Mouse (Mus musculus) lung, postnatal 0 days (tissue): ENCODE data around the gene Bnc2.

ENCODE experiments used
- CTCF ChIP-seq: IDR thresholded peaks from 2 replicates; pipeline ENCODE4 v1.5.1; 2016; ENCODE audit warnings: antibody characterized with exemption, mild to moderate bottlenecking
- EP300 ChIP-seq: IDR thresholded peaks from 2 replicates; pipeline ENCODE4 v1.6.1; 2016; ENCODE audit warnings: antibody characterized with exemption, mild to moderate bottlenecking, control low read depth

GRCm38 (mm10) chr4:84566123-84566522 is 109.0 kb downstream of the Bnc2 start:
- TF ChIP-seq CTCF (no peak), EP300 (no peak)
